Comparison of ENCODE assay signal across 27 mouse cellular contexts in the genomic region with DNA sequence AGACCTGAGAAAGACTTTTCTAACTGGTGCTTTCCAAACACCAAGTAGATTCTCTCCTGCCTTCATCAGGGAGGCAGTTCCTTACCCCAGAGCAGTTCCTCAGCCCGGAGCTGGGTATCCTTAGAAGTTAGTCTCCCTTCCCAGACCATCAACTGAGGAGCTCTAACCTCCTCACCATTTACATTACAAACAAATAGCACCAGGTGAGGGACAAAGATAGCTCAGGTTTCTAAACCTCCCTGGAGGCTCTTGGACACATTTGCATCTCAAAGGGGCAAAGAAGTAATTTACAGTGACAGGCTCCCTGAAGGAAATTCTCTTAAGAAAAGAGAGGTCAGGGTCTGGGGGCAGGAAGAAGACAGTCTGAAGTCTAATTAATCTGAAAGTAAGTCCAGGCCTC.
"Had no signal": no experiment of that assay in that cellular context is flagged by ENCODE, and none has a peak within 500 bp of the region (broad histone marks: within the 10 kb centered on the region; RNA-seq: fewer than 3 reads in every experiment).

No protein-coding gene starts in this region.

- H3K27me3 ChIP-seq: heart, embryonic 13.5 days; heart, embryonic 15.5 days; hindbrain, embryonic 13.5 days; limb, embryonic 13.5 days; limb, embryonic 15.5 days; liver, embryonic 12.5 days had no signal

- H3K4me1 ChIP-seq: heart, embryonic 13.5 days; heart, embryonic 15.5 days; hindbrain, embryonic 15.5 days; limb, embryonic 13.5 days; limb, embryonic 15.5 days; liver, embryonic 12.5 days had no signal

- H3K4me3 ChIP-seq: gastrocnemius, adult 2 months; heart, adult 2 months; heart, embryonic 13.5 days; heart, embryonic 15.5 days; hindbrain, embryonic 13.5 days; hindbrain, embryonic 15.5 days; layer of hippocampus, adult 2 months; left cerebral cortex, adult 2 months; limb, embryonic 13.5 days; limb, embryonic 15.5 days; liver, embryonic 12.5 days had no signal

- DNase-seq: gastrocnemius, adult 2 months; gastrocnemius, postnatal 14 days; gastrocnemius, postnatal 36 days; heart, adult 11 months; heart, adult 2 months; heart, postnatal 14 days; heart, postnatal 36 days; kidney, adult 11 months; kidney, adult 2 months; kidney, adult 9 months; kidney, postnatal 10 days; kidney, postnatal 25 days; kidney, postnatal 4 days; left cerebral cortex, postnatal 4 days had no signal

- H3K9me3 ChIP-seq: heart, embryonic 13.5 days; heart, embryonic 15.5 days; hindbrain, embryonic 13.5 days; hindbrain, embryonic 15.5 days; limb, embryonic 13.5 days; limb, embryonic 15.5 days had no signal

- H3K9ac ChIP-seq: heart, embryonic 13.5 days; heart, embryonic 15.5 days; hindbrain, embryonic 13.5 days; hindbrain, embryonic 15.5 days; limb, embryonic 13.5 days; limb, embryonic 15.5 days; liver, embryonic 12.5 days; liver, embryonic 14.5 days had no signal

- H3K4me2 ChIP-seq: heart, embryonic 11.5 days; heart, embryonic 13.5 days; heart, embryonic 15.5 days; hindbrain, embryonic 13.5 days; hindbrain, embryonic 15.5 days; limb, embryonic 13.5 days; limb, embryonic 15.5 days; liver, embryonic 12.5 days had no signal

- H3K36me3 ChIP-seq: heart, embryonic 13.5 days; heart, embryonic 15.5 days; hindbrain, embryonic 13.5 days; hindbrain, embryonic 15.5 days; limb, embryonic 13.5 days; limb, embryonic 15.5 days; liver, embryonic 12.5 days had no signal

- H3K27ac ChIP-seq: gastrocnemius, adult 2 months; heart, adult 2 months; heart, embryonic 13.5 days; heart, embryonic 15.5 days; hindbrain, embryonic 13.5 days; hindbrain, embryonic 15.5 days; hindbrain, postnatal 0 days; layer of hippocampus, adult 2 months; left cerebral cortex, adult 2 months; limb, embryonic 13.5 days; limb, embryonic 15.5 days; liver, embryonic 12.5 days; liver, embryonic 14.5 days had no signal

- ATAC-seq: hindbrain, postnatal 0 days; intestine, embryonic 16.5 days; liver, embryonic 12.5 days had no signal
